Mouse (Mus musculus) left cerebral cortex, adult 8-10 months (tissue): ENCODE measurements around the gene Srd5a3. TPM values are rescaled to one million over a fixed set of nuclear protein-coding genes. Genes with fewer than 3 reads are reported as not detected.
"Not testable (repeated sequence)": the region's sequence is repeated elsewhere in the genome, so short reads cannot be mapped to it uniquely, and the experiment has no call there.

Experiments
- DNase-seq, 2 experiments: peaks; one replicate each; pipeline ENCODE4 v3.0.0; 2022; ENCODE audit warnings: low spot score in 2 of 2
- total RNA-seq, 4 experiments: library from RNA; stranded (reverse); gene quantifications; 2 replicates each; pipeline ENCODE4 v1.2.4; 2022

The Srd5a3 gene
- total RNA-seq: 10 to 100 TPM; 20.0 to 24.5 (median 20.5) TPM

DNA sequence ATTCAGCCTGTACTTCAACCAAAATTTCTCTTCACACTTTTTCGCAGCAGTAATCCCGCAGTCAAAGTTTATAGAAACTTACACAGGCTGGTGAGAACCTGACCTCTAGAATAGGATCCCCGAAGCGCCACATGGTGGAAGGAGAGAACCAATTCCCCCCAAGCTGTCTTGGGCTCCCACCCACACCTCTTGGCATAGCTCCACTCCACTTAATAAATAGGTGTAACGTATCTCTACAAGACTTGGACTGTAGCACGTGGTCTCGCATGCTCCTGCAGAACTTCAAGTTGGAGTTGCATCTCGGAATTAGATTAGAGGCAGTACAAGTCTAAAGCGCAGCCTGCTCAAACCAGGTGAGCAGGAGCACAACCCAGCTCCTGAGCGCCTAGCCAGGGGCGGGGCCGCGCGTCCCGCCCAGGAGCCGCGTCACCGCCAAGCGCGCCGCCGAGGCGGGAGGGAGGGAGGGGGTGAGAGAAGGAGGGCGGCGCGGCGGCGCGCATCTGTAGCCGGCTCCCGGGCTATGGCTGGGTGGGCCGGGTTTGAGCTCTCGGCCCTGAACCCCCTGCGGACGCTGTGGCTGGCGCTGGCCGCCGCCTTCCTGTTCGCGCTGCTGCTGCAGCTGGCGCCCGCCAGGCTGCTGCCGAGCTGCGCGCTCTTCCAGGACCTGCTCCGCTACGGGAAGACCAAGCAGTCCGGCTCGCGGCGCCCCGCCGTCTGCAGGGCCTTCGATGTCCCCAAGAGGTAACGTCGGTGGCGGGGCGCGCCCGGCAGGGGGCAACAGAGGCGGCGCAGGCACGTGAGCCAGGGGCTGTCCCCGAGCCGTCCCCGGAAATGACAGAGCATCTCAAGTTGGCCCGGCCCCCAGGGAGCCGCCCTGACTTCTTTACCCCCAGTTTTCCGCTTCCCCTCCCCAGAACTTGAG is at the start of gene Srd5a3:
Srd5a3 (plus strand) TSS at position 464 of the 922 bp plus-strand sequence.
- peak; percentile 89 to 91 for DNase-seq

DNA sequence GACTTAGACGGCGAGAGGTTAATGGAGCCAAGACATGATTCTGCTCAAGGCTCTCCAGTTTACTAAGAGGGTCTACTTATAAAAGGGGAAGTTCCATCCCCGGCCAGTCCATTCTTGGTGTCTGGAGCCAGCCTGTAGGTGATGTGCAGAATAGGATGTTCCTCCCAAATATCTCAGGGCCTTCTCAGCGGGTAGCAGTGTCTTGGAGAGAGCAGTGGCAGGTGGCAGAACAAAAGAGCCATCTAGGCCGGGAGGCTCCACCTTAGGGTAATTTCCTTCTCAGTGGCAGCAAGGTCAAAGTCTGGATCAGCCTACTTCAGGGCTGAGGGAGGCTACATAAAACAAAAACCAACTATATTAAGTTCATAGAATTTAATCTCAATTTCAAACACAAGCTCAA is 36.3 kb upstream of the Srd5a3 start:
- DNase-seq: not testable (repeated sequence)

- no peak for DNase-seq
Measured at GRCm38 (mm10) chr5:76107306-76107705, 32.8 kb upstream of the Srd5a3 start.

- no peak for DNase-seq
Measured at GRCm38 (mm10) chr5:76108496-76108895, 31.6 kb upstream of the Srd5a3 start.

GRCm38 (mm10) chr5:76111173-76111572 is 28.9 kb upstream of the Srd5a3 start:
- peak in 1 of 2 experiments; percentile 19 for DNase-seq

DNA sequence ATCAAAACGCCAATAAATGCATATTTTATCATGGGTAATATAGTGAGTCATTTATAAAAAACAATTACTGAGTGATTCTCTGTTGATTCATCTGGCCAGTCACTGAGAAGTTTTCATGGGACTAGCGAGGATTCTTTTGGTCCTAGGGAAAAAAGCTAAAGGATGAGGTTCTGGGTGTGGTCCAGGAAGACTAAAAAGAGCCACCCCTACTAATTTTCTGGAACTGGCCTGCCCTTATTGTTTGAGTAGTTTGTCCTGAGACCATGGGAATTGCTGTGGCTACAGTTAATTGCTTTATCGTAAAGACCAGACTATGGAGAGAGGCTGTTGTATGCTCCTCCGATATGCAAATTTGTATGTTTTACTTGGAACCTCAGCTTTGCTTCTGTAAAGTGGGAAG is 28.1 kb upstream of the Srd5a3 start:
- DNase-seq: no peak

DNA sequence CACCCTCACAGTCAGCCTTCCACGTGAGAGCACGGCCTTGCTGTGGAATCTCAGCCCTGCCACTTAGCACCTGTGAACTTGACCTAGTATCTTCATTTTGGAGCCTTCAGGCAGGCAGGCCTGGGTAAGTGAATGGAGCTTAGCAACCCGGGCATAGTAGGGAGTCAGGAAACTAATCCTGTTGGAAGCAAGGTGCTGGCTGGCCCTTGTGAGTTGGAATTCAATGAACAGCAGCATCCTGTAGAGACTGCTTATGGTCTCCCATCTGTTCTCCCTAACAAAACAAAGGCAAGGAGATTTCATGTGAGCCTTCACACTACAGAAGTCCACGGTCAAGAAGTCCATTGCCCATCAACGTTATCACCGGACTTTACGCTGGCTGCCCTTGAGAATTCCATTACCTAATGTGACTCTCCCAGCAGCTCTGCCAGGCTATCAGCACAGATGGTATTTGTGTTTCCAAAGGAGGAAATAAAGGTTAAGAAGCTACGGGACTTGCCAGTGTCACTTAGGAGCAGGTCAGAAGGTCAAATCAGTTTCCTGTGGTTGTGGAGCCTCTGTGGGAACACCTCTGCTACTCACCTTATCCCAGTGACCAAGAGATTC is 24.5 kb upstream of the Srd5a3 start:
- DNase-seq: no peak

- peak in 1 of 2 experiments; percentile 70 for DNase-seq
Measured at GRCm38 (mm10) chr5:76118441-76118840, 21.6 kb upstream of the Srd5a3 start.

DNA sequence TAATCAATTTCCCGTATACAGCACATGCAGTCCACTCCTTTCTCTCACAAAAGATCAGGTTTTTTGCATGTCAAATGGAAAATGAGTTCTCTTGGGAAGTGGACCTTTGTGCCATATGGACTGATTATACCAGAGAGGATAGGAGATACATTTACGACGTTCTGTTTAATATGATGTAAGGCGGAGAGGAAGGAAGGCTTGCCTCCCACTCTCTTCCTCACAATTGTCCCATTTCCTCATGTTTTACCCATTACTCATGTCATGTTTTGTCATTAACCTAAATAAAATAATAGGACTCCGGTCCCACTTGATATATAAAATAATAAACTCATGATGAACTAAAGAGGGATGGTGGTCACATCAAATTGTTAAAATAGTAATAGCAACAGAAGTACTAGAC is 19.4 kb upstream of the Srd5a3 start:
- DNase-seq: no peak

GRCm38 (mm10) chr5:76127584-76128316 is 12.3 kb upstream of the Srd5a3 start:
- no peak for DNase-seq

- DNase-seq: peak in 1 of 2 experiments; percentile 21
Measured at GRCm38 (mm10) chr5:76130292-76130691, 9.8 kb upstream of the Srd5a3 start.

GRCm38 (mm10) chr5:76131990-76132389 is 8.1 kb upstream of the Srd5a3 start:
- DNase-seq: no peak

GRCm38 (mm10) chr5:76135644-76136043 is 4.4 kb upstream of the Srd5a3 start:
- DNase-seq: no peak

- DNase-seq: no peak
Measured at GRCm38 (mm10) chr5:76136271-76136670, 3.8 kb upstream of the Srd5a3 start.

DNA sequence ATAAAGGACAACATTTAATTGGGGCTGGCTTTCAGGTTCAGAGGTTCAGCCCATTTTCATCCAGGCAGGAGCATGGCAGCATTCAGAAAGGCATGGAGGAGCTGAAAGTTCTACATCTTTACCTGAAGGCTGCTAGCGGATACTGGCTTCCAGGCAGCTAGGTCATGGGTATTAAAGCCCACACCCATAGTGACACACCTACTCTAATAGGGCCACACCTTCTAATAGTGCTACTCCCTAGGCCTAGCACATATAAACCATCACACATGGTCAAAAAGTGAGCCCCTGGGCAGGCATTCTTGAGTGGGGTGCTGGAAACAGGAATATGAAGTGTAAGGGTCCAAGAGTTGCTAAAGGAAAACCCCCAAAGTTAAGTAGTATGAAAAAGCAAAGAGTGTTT is 2.5 kb upstream of the Srd5a3 start:
- no peak for DNase-seq

GRCm38 (mm10) chr5:76138071-76138470 is 2.0 kb upstream of the Srd5a3 start:
- no peak for DNase-seq

- DNase-seq: no peak
Measured at GRCm38 (mm10) chr5:76138512-76138911, 1.6 kb upstream of the Srd5a3 start.

DNA sequence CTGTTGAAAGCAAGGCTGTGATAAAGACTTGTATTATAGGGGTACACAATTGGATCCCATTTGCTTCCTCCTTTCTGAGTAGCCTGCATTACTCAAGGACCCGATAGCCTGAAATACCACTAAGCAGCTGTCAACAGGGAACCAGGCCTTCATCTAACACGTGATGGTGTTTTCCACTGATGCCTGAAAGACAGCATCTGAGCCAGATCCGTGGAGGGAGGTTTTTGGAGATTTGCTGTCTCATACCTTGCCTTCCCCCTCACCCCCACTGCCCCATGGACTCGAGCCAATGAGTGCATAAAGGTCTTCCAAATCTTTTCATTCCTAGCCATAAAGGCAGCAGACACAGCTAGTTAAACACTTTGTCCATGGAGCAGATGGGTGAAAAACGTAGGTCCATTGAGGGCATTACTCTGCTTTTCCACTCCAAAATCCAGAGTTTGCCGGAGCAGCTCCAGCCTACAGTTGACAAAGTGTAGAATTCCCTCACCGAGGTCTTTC is 850 bp upstream of the Srd5a3 start:
- no peak for DNase-seq

DNA sequence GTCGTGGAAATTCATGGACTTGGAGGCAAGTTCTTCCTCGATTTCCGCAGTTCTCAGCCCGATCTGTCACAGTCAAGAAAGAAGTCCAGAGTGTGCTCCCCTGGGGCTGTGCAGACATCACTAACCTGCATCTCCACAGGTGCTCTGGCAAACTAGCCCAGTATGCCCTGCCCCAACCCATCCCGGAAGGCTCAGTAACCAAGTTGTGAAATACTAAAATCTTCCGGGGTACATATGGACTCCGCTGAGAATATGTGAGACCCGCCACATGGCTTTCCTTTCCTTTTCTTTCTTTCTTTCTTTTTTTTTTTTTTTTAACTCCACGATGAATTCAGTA is 627 bp downstream of the Srd5a3 start:
- no peak for DNase-seq

DNA sequence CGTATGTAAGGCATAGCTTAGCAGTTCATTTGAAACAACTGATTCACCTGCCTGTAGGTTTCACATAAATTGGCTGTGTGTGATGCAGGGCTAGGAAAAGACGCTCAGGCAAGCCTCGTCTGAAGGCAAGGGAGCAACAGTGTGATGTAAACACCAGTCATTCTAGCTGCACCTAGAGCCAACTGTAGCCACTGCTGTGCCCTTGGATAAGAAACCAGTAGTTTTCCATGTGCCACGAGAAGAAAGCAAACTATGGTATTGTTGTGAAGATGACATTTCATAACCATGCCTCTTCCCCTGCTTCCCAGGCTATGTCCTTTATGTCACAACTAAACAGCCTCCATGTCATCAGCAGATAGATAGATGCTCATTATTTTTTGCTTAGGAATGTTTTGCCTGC is 3.3 kb downstream of the Srd5a3 start:
- DNase-seq: no peak

DNA sequence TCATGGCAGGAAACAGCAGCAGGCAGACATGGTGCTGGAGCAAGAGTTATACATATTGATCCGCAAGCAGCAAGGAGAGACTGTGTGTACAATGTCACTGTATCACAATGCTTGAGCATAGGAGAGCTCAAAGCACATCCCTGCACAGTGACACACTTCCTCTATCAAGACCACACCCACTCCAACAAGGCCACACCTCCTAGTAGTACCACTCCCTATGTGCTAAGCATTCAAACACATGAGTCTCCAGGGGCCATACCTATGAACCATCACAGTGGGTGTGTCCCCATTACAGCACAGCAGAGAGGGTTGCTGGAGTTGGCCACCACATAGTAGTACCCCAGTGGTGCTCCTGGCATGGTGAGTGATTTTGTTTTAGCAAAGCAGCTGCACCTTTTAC is 6.3 kb downstream of the Srd5a3 start:
- DNase-seq: no peak

- no peak for DNase-seq
Measured at GRCm38 (mm10) chr5:76149436-76149835, 9.4 kb downstream of the Srd5a3 start.
